Mouse (Mus musculus) erythroblast, embryonic 14.5 days (primary cell): Measurements from ENCODE around the gene Gm17622.

Source experiments
- GATA1 ChIP-seq: IDR thresholded peaks from 2 replicates; pipeline ENCODE4 v1.6.1; 2012; ENCODE audit warnings: low read length, inconsistent platforms, mixed read lengths
- TAL1 ChIP-seq: IDR thresholded peaks from 3 replicates; pipeline ENCODE4 v1.6.1; 2012; ENCODE audit warnings: low read length, inconsistent platforms, mixed read lengths

- no peak for TF ChIP-seq GATA1
- TF ChIP-seq TAL1 = no peak
Observed at GRCm38 (mm10) chr13:96470556-96470955, 20.0 kb upstream of the Gm17622 start.
